Mouse (Mus musculus) thymus, adult 2 months (tissue): ENCODE results near the gene Ddx5.

Experiments used
- CTCF ChIP-seq: fragments of 200-500 bp; IDR thresholded peaks from 2 replicates; pipeline ENCODE4 v1.5.1; 2012; ENCODE audit warnings: mild to moderate bottlenecking, control low read depth, low read length, moderate library complexity, borderline replicate concordance; ENCODE audit not compliant: control insufficient read depth, poor library complexity, insufficient read depth; ENCODE audit errors: extremely low read depth
- POLR2A ChIP-seq: fragments of 200-500 bp; IDR thresholded peaks from 2 replicates; pipeline ENCODE4 v1.6.1; 2012; ENCODE audit warnings: mild to moderate bottlenecking, low read length, control low read depth, moderate library complexity; ENCODE audit not compliant: control insufficient read depth, poor library complexity, insufficient read depth; ENCODE audit errors: extremely low read depth

DNA sequence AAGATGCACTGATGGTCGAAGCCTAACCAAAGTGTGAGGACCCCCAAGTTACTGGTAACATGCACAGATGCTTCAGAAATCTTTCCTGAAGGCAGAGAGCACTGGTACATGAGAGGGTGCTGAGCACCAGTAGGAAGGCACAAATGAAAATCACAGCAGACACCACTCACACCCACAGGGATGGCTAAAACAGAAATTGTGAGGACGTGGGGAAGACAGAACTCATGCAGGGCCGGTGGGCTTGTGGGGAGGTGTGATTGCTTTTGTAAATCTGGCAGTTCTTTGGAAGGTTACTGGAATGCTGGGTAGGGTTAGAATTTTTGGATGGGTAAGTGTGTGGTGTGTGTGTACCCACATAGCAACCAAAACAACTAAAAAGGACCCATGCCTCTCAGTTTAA, 28.2 kb upstream of the Ddx5 start:
- TF ChIP-seq CTCF: no peak
- TF ChIP-seq POLR2A: no peak
